ENCODE assay signal across 8 mouse cellular contexts in genomic region chr6:35176979-35177649, GRCm38 (mm10). TPM values are rescaled to one million over a fixed set of nuclear protein-coding genes. Genes with fewer than 3 reads are reported as not detected.
DNase-seq lines count a peak whose midpoint lies in the region; ATAC-seq and TF ChIP-seq lines count a peak whose summit lies in the region.

TSS of gene Nup205 (plus strand) at chr6:35177421.

- peaks cover 26% of the 10 kb centered on the region for H3K4me1 ChIP-seq in erythroblast, embryonic 14.5 days (ENCODE audit: control insufficient read depth)
- peaks cover 9% of the 10 kb centered on the region; the same call in 1 of the 2 replicates for H3K4me1 ChIP-seq in heart, embryonic 11.5 days (ENCODE audit: control insufficient read depth, insufficient read depth, low read length)
- 0 out of 2 replicates have a peak, but pooled peaks cover 4% of the 10 kb centered on the region for H3K4me1 ChIP-seq in kidney, embryonic 15.5 days
- H3K4me1 ChIP-seq in limb, embryonic 15.5 days: no peaks in the 10 kb centered on the region
- H3K4me1 ChIP-seq in midbrain, postnatal 0 days (ENCODE audit: insufficient read depth, low read length): no peaks in the 10 kb centered on the region

- TF ChIP-seq CTCF in midbrain, postnatal 0 days (IDR thresholded peaks at IDR 0.05): peak; percentile 18; the same call in 1 of the 2 replicates

- H3K36me3 ChIP-seq in erythroblast, embryonic 14.5 days (ENCODE audit: control insufficient read depth): peaks cover 7% of the 10 kb centered on the region
- H3K36me3 ChIP-seq in heart, embryonic 11.5 days (ENCODE audit: control insufficient read depth, insufficient read depth, low read length): no peaks in the 10 kb centered on the region
- no peaks in the 10 kb centered on the region for H3K36me3 ChIP-seq in kidney, embryonic 15.5 days
- no peaks in the 10 kb centered on the region for H3K36me3 ChIP-seq in limb, embryonic 15.5 days
- no peaks in the 10 kb centered on the region for H3K36me3 ChIP-seq in midbrain, postnatal 0 days (ENCODE audit: insufficient read depth, low read length)

- H3K9ac ChIP-seq in heart, embryonic 11.5 days (ENCODE audit: low read depth, low read length): peak within 1 kb of the TSS; percentile 80
- H3K9ac ChIP-seq in kidney, embryonic 15.5 days: peak within 1 kb of the TSS; percentile 94
- peak within 1 kb of the TSS; percentile 76 for H3K9ac ChIP-seq in limb, embryonic 15.5 days
- peak within 1 kb of the TSS; percentile 91 for H3K9ac ChIP-seq in midbrain, postnatal 0 days (replicated peaks; ENCODE audit: low read length, poor library complexity, severe bottlenecking)

- peak; percentile 83 for ATAC-seq in heart, embryonic 11.5 days (replicated peaks; ENCODE audit: insufficient number of reproducible peaks, low FRiP score, low TSS enrichment)
- peak; percentile 95 for ATAC-seq in kidney, embryonic 15.5 days (replicated peaks; ENCODE audit: low FRiP score)
- peak; percentile 85 for ATAC-seq in limb, embryonic 15.5 days (ENCODE audit: insufficient number of reproducible peaks, low FRiP score, low TSS enrichment, low read depth)
- peak; percentile 93 for ATAC-seq in midbrain, postnatal 0 days (ENCODE audit: low FRiP score)

- peak within 1 kb of the TSS; percentile 89 for H3K27ac ChIP-seq in heart, embryonic 11.5 days (ENCODE audit: low read depth, low read length)
- peak within 1 kb of the TSS; percentile 97 for H3K27ac ChIP-seq in kidney, embryonic 15.5 days
- peak within 1 kb of the TSS; percentile 96 for H3K27ac ChIP-seq in limb, embryonic 15.5 days
- H3K27ac ChIP-seq in midbrain, postnatal 0 days (ENCODE audit: low read depth, low read length): peak within 1 kb of the TSS; percentile 99

- 4% methylated on average over 34 of the region's 34 CpGs for WGBS in heart, embryonic 11.5 days (ENCODE audit: insufficient replicate concordance)
- 3% methylated on average over 34 of the region's 34 CpGs for WGBS in kidney, embryonic 15.5 days
- 4% methylated on average over 31 of the region's 34 CpGs for WGBS in limb, embryonic 15.5 days
- 3% methylated on average over 34 of the region's 34 CpGs for WGBS in midbrain, postnatal 0 days

- H3K9me3 ChIP-seq in erythroblast, embryonic 14.5 days (ENCODE audit: control insufficient read depth, low read length): no peaks in the 10 kb centered on the region
- H3K9me3 ChIP-seq in heart, embryonic 11.5 days (replicated peaks; ENCODE audit: control insufficient read depth, low read length): no peaks in the 10 kb centered on the region
- H3K9me3 ChIP-seq in kidney, embryonic 15.5 days (replicated peaks): no peaks in the 10 kb centered on the region
- no peaks in the 10 kb centered on the region for H3K9me3 ChIP-seq in limb, embryonic 15.5 days
- no peaks in the 10 kb centered on the region for H3K9me3 ChIP-seq in midbrain, postnatal 0 days (ENCODE audit: low read length)

- H3K4me3 ChIP-seq in erythroblast, embryonic 14.5 days (replicated peaks): peak within 1 kb of the TSS; percentile 95
- peak within 1 kb of the TSS; percentile 73 for H3K4me3 ChIP-seq in heart, embryonic 11.5 days (ENCODE audit: low read depth, low read length)
- H3K4me3 ChIP-seq in kidney, embryonic 15.5 days (replicated peaks): peak within 1 kb of the TSS; percentile 90
- H3K4me3 ChIP-seq in limb, embryonic 15.5 days: peak within 1 kb of the TSS; percentile 81
- H3K4me3 ChIP-seq in midbrain, postnatal 0 days (ENCODE audit: low read depth, low read length): peak within 1 kb of the TSS; percentile 91

- H3K27me3 ChIP-seq in erythroblast, embryonic 14.5 days (ENCODE audit: control insufficient read depth): no peaks in the 10 kb centered on the region
- H3K27me3 ChIP-seq in heart, embryonic 11.5 days (ENCODE audit: control insufficient read depth, insufficient read depth, low read length): no peaks in the 10 kb centered on the region
- H3K27me3 ChIP-seq in kidney, embryonic 15.5 days: no peaks in the 10 kb centered on the region
- no peaks in the 10 kb centered on the region for H3K27me3 ChIP-seq in limb, embryonic 15.5 days
- no peaks in the 10 kb centered on the region for H3K27me3 ChIP-seq in midbrain, postnatal 0 days (ENCODE audit: insufficient read depth, low read length)

- peak; percentile 78 to 83 for DNase-seq in CD8-positive naive resting alpha-beta T cell, adult 2 months (ENCODE audit: low read depth in 2 of 2, low spot score in 2 of 2)
- peak; percentile 74 for DNase-seq in brain, embryonic 18.5 days (ENCODE audit: low read depth, low spot score)
- DNase-seq in midbrain, postnatal 0 days (ENCODE audit: low spot score): peak; percentile 90
- peak; percentile 88 for DNase-seq in spleen, postnatal 10 days (ENCODE audit: low spot score in 2 of 2)

- H3K4me2 ChIP-seq in heart, embryonic 11.5 days: peak within 1 kb of the TSS; percentile 84
- peak within 1 kb of the TSS; percentile 86 for H3K4me2 ChIP-seq in kidney, embryonic 15.5 days
- H3K4me2 ChIP-seq in limb, embryonic 15.5 days: peak within 1 kb of the TSS; percentile 69
- peak within 1 kb of the TSS; percentile 82 for H3K4me2 ChIP-seq in midbrain, postnatal 0 days (ENCODE audit: low read depth, low read length, poor library complexity, severe bottlenecking)

RNA-seq across cellular contexts. Expression of gene Nup205, which starts in this region (rescaled TPM):
- polyA plus RNA-seq in erythroblast, embryonic 14.5 days (2012): 0.25 and 0.31 TPM in 2 replicates
- 32.8 and 43.1 TPM in 2 replicates for polyA plus RNA-seq in heart, embryonic 11.5 days (2014; fragmentation: Nextera tagmentation; extraction: Ambion mirVana)
- 38.1 and 43.7 TPM in 2 replicates for polyA plus RNA-seq in kidney, embryonic 15.5 days (2015; fragmentation: Nextera tagmentation; extraction: Ambion mirVana)
- polyA plus RNA-seq in limb, embryonic 15.5 days (2015; fragmentation: Nextera tagmentation; extraction: Ambion mirVana): 23.0 and 27.6 TPM in 2 replicates
- 41.7 and 50.2 TPM in 2 replicates for total RNA-seq in midbrain, postnatal 0 days (2014; rRNA removed)
- polyA plus RNA-seq in midbrain, postnatal 0 days (2015; fragmentation: Nextera tagmentation; extraction: Ambion mirVana): 9.4 and 10.3 TPM in 2 replicates

Comparison
In these comparisons a context has a peak if more than half of its experiments do, and no peak if none do; other contexts are left out.
1. Peak in every context shown above with its lines: DNase-seq, ATAC-seq, H3K4me3 ChIP-seq and H3K27ac ChIP-seq.